Mouse (Mus musculus) intestine, embryonic 14.5 days (tissue): ENCODE results near the gene Pipox. TPM values are rescaled to one million over a fixed set of nuclear protein-coding genes. Genes with fewer than 3 reads are reported as not detected.

ENCODE experiments used
- ATAC-seq: fragments of 200-750 bp; cut with Nextera tagmentation; replicated peaks from 2 replicates; pipeline ENCODE4 v1.8.0; 2017; ENCODE audit warnings: low read depth, moderate number of reproducible peaks, moderate TSS enrichment, moderate library complexity; ENCODE audit not compliant: low FRiP score, low TSS enrichment
- DNase-seq: peaks from one replicate; pipeline ENCODE4 v3.0.0-alpha.2; 2018; ENCODE audit warnings: low spot score
- H3K27ac ChIP-seq: fragments of 300-500 bp; sonication (generic); 2 replicates; pipeline ENCODE4 v1.5.1; 2014; ENCODE audit warnings: low read depth, mild to moderate bottlenecking, control low read depth
- H3K27me3 ChIP-seq: fragments of 300-500 bp; sonication (generic); replicated peaks from 2 replicates; pipeline ENCODE4 v1.6.1; 2014; ENCODE audit warnings: low read length, control low read depth; ENCODE audit not compliant: control insufficient read depth, insufficient read depth
- H3K36me3 ChIP-seq: fragments of 300-500 bp; sonication (generic); 2 replicates; pipeline ENCODE4 v1.6.1; 2014; ENCODE audit warnings: low read length, control low read depth; ENCODE audit not compliant: control insufficient read depth, insufficient read depth
- H3K4me1 ChIP-seq: fragments of 300-500 bp; sonication (generic); replicated peaks from 2 replicates; pipeline ENCODE4 v1.6.1; 2014; ENCODE audit warnings: low read length, control low read depth, mixed read lengths; ENCODE audit not compliant: control insufficient read depth, insufficient read depth
- H3K4me2 ChIP-seq: fragments of 300-500 bp; sonication (generic); 2 replicates; pipeline ENCODE4 v1.6.1; 2014; ENCODE audit warnings: low read length
- H3K4me3 ChIP-seq: fragments of 300-500 bp; sonication (generic); 2 replicates; pipeline ENCODE4 v1.5.1; 2014; ENCODE audit warnings: low read depth, low read length, control low read depth, mixed read lengths
- H3K9ac ChIP-seq: fragments of 300-500 bp; sonication (generic); 2 replicates; pipeline ENCODE4 v1.6.1; 2014; ENCODE audit warnings: mild to moderate bottlenecking, low read length
- H3K9me3 ChIP-seq: fragments of 300-500 bp; sonication (generic); 2 replicates; pipeline ENCODE4 v1.6.1; 2016; ENCODE audit warnings: low read length, control low read depth; ENCODE audit not compliant: control insufficient read depth
- WGBS: fragments of 180-500 bp; shearing (Covaris S2); extraction: QIAGEN DNeasy Blood & Tissue Kit; methylation state at CpG from one replicate; pipeline ENCODE4 v1.1.7; 2014; 5-methylcytosine and 5-hydroxymethylcytosine counted together
- polyA plus RNA-seq: library from polyadenylated mRNA; unstranded; fragments of >200 nt; fragmentation: Nextera tagmentation; extraction: Ambion mirVana; gene quantifications from 2 replicates; pipeline ENCODE4 v1.2.1, GENCODE M21; 2014

Gene Pipox
- polyA plus RNA-seq, 1 experiment from 2014 or later, result 9.2 TPM

GRCm38 (mm10) chr11:77852941-77853668 lies 40.8 kb downstream of the Pipox start:
- Histone ChIP-seq H3K27ac (no peak overlapping the region), H3K4me3 (no peak overlapping the region), H3K4me2 (no peak overlapping the region), H3K4me1 (peaks cover 14% of the 10 kb centered on the region; the same call in 1 of the 2 replicates), H3K36me3 (peaks cover 20% of the 10 kb centered on the region), H3K27me3 (no peaks in the 10 kb centered on the region), H3K9me3 (no peaks in the 10 kb centered on the region), H3K9ac (no peak overlapping the region)
- ATAC-seq, result no peak
- no peak for DNase-seq
- WGBS, result 92% methylated on average over 17 of the region's 17 CpGs

- Histone ChIP-seq H3K27me3 (no peaks in the 10 kb centered on the region), H3K9ac (no peak overlapping the region), H3K27ac (no peak overlapping the region), H3K4me3 (no peak overlapping the region), H3K4me2 (no peak overlapping the region), H3K4me1 (peaks cover 14% of the 10 kb centered on the region; the same call in 1 of the 2 replicates), H3K36me3 (peaks cover 25% of the 10 kb centered on the region), H3K9me3 (no peaks in the 10 kb centered on the region)
- 42% methylated on average over 3 of the region's 3 CpGs for WGBS
- ATAC-seq (no peak), DNase-seq (no peak)
Observed at GRCm38 (mm10) chr11:77852195-77852594, 41.7 kb downstream of the Pipox start.

GRCm38 (mm10) chr11:77851483-77852010 lies 42.3 kb downstream of the Pipox start:
- Histone ChIP-seq H3K36me3 (peaks cover 32% of the 10 kb centered on the region), H3K4me3 (no peak overlapping the region), H3K27me3 (no peaks in the 10 kb centered on the region), H3K4me2 (no peak overlapping the region), H3K9me3 (no peaks in the 10 kb centered on the region), H3K9ac (no peak overlapping the region), H3K4me1 (peaks cover 14% of the 10 kb centered on the region; the same call in 1 of the 2 replicates), H3K27ac (no peak overlapping the region)
- DNase-seq (no peak), ATAC-seq (no peak)
- 74% methylated on average over 6 of the region's 6 CpGs for WGBS

GRCm38 (mm10) chr11:77850401-77851244 lies 43.3 kb downstream of the Pipox start:
- ATAC-seq, result no peak
- WGBS, result 43% methylated on average over 23 of the region's 24 CpGs
- DNase-seq, result no peak
- Histone ChIP-seq H3K27ac (peak overlapping the region; percentile 38), H3K4me2 (peak overlapping the region; percentile 15; the same call in 1 of the 2 replicates), H3K4me3 (no peak overlapping the region), H3K4me1 (peaks cover 12% of the 10 kb centered on the region; the same call in 1 of the 2 replicates), H3K9me3 (no peaks in the 10 kb centered on the region), H3K36me3 (peaks cover 41% of the 10 kb centered on the region), H3K9ac (no peak overlapping the region), H3K27me3 (no peaks in the 10 kb centered on the region)

GRCm38 (mm10) chr11:77849151-77849550 lies 44.7 kb downstream of the Pipox start:
- peaks cover 4% of the 10 kb centered on the region; the same call in 1 of the 2 replicates for H3K4me1 ChIP-seq
- WGBS, result 79% methylated on average over 7 of the region's 7 CpGs
- H3K27me3 ChIP-seq, result no peaks in the 10 kb centered on the region
- H3K4me3 ChIP-seq, result no peak overlapping the region
- no peak overlapping the region for H3K4me2 ChIP-seq
- DNase-seq (no peak), ATAC-seq (no peak)
- no peak overlapping the region for H3K27ac ChIP-seq
- H3K9me3 ChIP-seq, result no peaks in the 10 kb centered on the region
- H3K9ac ChIP-seq, result no peak overlapping the region
- peaks cover 50% of the 10 kb centered on the region for H3K36me3 ChIP-seq

GRCm38 (mm10) chr11:77848131-77848530 lies 45.8 kb downstream of the Pipox start:
- Histone ChIP-seq H3K36me3 (peaks cover 53% of the 10 kb centered on the region), H3K4me3 (no peak overlapping the region), H3K27ac (no peak overlapping the region), H3K27me3 (no peaks in the 10 kb centered on the region), H3K9me3 (no peaks in the 10 kb centered on the region), H3K4me1 (peaks cover 4% of the 10 kb centered on the region; the same call in 1 of the 2 replicates), H3K4me2 (no peak overlapping the region), H3K9ac (no peak overlapping the region)
- ATAC-seq, result no peak
- no peak for DNase-seq
- WGBS, result 17% methylated on average over 5 of the region's 5 CpGs

- no peak overlapping the region for H3K4me2 ChIP-seq
- peaks cover 53% of the 10 kb centered on the region for H3K36me3 ChIP-seq
- WGBS, result 44% methylated on average over 9 of the region's 9 CpGs
- H3K27ac ChIP-seq, result no peak overlapping the region
- peaks cover 4% of the 10 kb centered on the region; the same call in 1 of the 2 replicates for H3K4me1 ChIP-seq
- ATAC-seq (no peak; the same call in 1 of the 2 replicates), DNase-seq (no peak)
- no peaks in the 10 kb centered on the region for H3K9me3 ChIP-seq
- H3K4me3 ChIP-seq, result no peak overlapping the region
- no peaks in the 10 kb centered on the region for H3K27me3 ChIP-seq
- no peak overlapping the region for H3K9ac ChIP-seq
Observed at GRCm38 (mm10) chr11:77847599-77848128, 46.2 kb downstream of the Pipox start.

GRCm38 (mm10) chr11:77843906-77844200 lies 50.0 kb downstream of the Pipox start:
- peaks cover 59% of the 10 kb centered on the region for H3K36me3 ChIP-seq
- no peak overlapping the region for H3K27ac ChIP-seq
- H3K9me3 ChIP-seq, result no peaks in the 10 kb centered on the region
- H3K4me2 ChIP-seq, result no peak overlapping the region
- WGBS, result 66% methylated on average over 4 of the region's 4 CpGs
- H3K27me3 ChIP-seq, result no peaks in the 10 kb centered on the region
- no peak for DNase-seq
- ATAC-seq, result no peak
- no peak overlapping the region for H3K4me3 ChIP-seq
- H3K4me1 ChIP-seq, result no peaks in the 10 kb centered on the region
- H3K9ac ChIP-seq, result no peak overlapping the region
